Mouse (Mus musculus) retina, postnatal 7 days (tissue): ENCODE measurements around the gene Mdga2.

ENCODE experiments used
- DNase-seq: peaks from one replicate; pipeline ENCODE4 v3.0.0-alpha.2; 2012; ENCODE audit warnings: low read depth, low spot score

Mdga2 gene

GRCm38 (mm10) chr12:67222221-67223025, at the start of gene Mdga2:
Gene Mdga2, minus strand, starts transcription at chr12:67222549.
- DNase-seq = peak; percentile 19

GRCm38 (mm10) chr12:67267409-67267808, 45.1 kb upstream of the Mdga2 start:
- no peak for DNase-seq

- no peak for DNase-seq
Measured at GRCm38 (mm10) chr12:67223530-67223929, 1.2 kb upstream of the Mdga2 start.

- DNase-seq = peak; percentile 35
Measured at GRCm38 (mm10) chr12:67221329-67222220, 774 bp downstream of the Mdga2 start.

GRCm38 (mm10) chr12:67220641-67221231, 1.6 kb downstream of the Mdga2 start:
- DNase-seq = peak; percentile 28

- peak; percentile 5 for DNase-seq
Measured at GRCm38 (mm10) chr12:67220041-67220440, 2.3 kb downstream of the Mdga2 start.

GRCm38 (mm10) chr12:67219564-67219963, 2.8 kb downstream of the Mdga2 start:
- DNase-seq = no peak

- no peak for DNase-seq
Measured at GRCm38 (mm10) chr12:67212801-67213200, 9.5 kb downstream of the Mdga2 start.

- DNase-seq = no peak
Measured at GRCm38 (mm10) chr12:67178155-67178554, 44.2 kb downstream of the Mdga2 start.

GRCm38 (mm10) chr12:67156569-67157237, 65.6 kb downstream of the Mdga2 start:
- DNase-seq = no peak

- DNase-seq = no peak
Measured at GRCm38 (mm10) chr12:67153077-67153476, 69.3 kb downstream of the Mdga2 start.

- no peak for DNase-seq
Measured at GRCm38 (mm10) chr12:67141605-67142004, 80.7 kb downstream of the Mdga2 start.

GRCm38 (mm10) chr12:67140131-67140530, 82.2 kb downstream of the Mdga2 start:
- no peak for DNase-seq

- DNase-seq = no peak
Measured at GRCm38 (mm10) chr12:67127457-67127856, 94.9 kb downstream of the Mdga2 start.

- no peak for DNase-seq
Measured at GRCm38 (mm10) chr12:67123874-67124273, 98.5 kb downstream of the Mdga2 start.

- DNase-seq = no peak
Measured at GRCm38 (mm10) chr12:67118652-67119515, 103.5 kb downstream of the Mdga2 start.

- DNase-seq = no peak
Measured at GRCm38 (mm10) chr12:67104171-67104570, 118.2 kb downstream of the Mdga2 start.

- no peak for DNase-seq
Measured at GRCm38 (mm10) chr12:67094414-67094813, 127.9 kb downstream of the Mdga2 start.

GRCm38 (mm10) chr12:67090420-67090965, 131.9 kb downstream of the Mdga2 start:
- DNase-seq = no peak
